Mouse (Mus musculus) urinary bladder, postnatal 36 days (tissue): ENCODE results near the gene Pradc1.
A peak's percentile ranks its signal among the peaks of the same experiment; 100 is the strongest.
"Not testable (repeated sequence)": the region's sequence is repeated elsewhere in the genome, so short reads cannot be mapped to it uniquely, and the experiment has no call there.

Experiments
- DNase-seq, 2 experiments: peaks; one replicate each; pipeline ENCODE4 v3.0.0; 2022; ENCODE audit warnings: low spot score in 2 of 2, mixed read lengths in 1 of 2

The Pradc1 gene

GRCm38 (mm10) chr6:85450697-85451663 lies 790 bp downstream of the Pradc1 start, which contains the start of gene Cct7:
TSS of gene Cct7 (plus strand) at chr6:85451514.
- DNase-seq = peak; percentile 96 to 99

- DNase-seq = not testable (repeated sequence)
Observed at GRCm38 (mm10) chr6:85450140-85450539, 1.6 kb downstream of the Pradc1 start.

- no peak for DNase-seq
Observed at GRCm38 (mm10) chr6:85447351-85447750, 4.4 kb downstream of the Pradc1 start.

GRCm38 (mm10) chr6:85445286-85445685 lies 6.5 kb downstream of the Pradc1 start:
- DNase-seq = no peak

GRCm38 (mm10) chr6:85444266-85444965 lies 7.4 kb downstream of the Pradc1 start:
- no peak for DNase-seq

GRCm38 (mm10) chr6:85443488-85444233 lies 8.1 kb downstream of the Pradc1 start:
- no peak for DNase-seq

GRCm38 (mm10) chr6:85441142-85441541 lies 10.6 kb downstream of the Pradc1 start:
- no peak for DNase-seq

GRCm38 (mm10) chr6:85436631-85437030 lies 15.1 kb downstream of the Pradc1 start:
- no peak for DNase-seq

GRCm38 (mm10) chr6:85436204-85436603 lies 15.6 kb downstream of the Pradc1 start:
- DNase-seq = no peak

- DNase-seq = no peak
Observed at GRCm38 (mm10) chr6:85433865-85434264, 17.9 kb downstream of the Pradc1 start.

GRCm38 (mm10) chr6:85431842-85432431 lies 19.8 kb downstream of the Pradc1 start, which contains the start of gene Smyd5:
TSS of gene Smyd5 (plus strand) at chr6:85431989.
- DNase-seq = peak; percentile 74 to 85

GRCm38 (mm10) chr6:85431274-85431841 lies 20.4 kb downstream of the Pradc1 start:
- DNase-seq = no peak

- no peak for DNase-seq
Observed at GRCm38 (mm10) chr6:85423836-85424379, 27.9 kb downstream of the Pradc1 start, which contains the start of gene Noto. TSS of gene Noto (plus strand) at chr6:85423886.

- no peak for DNase-seq
Observed at GRCm38 (mm10) chr6:85419150-85419549, 32.6 kb downstream of the Pradc1 start.

GRCm38 (mm10) chr6:85415829-85416228 lies 35.9 kb downstream of the Pradc1 start:
- DNase-seq = no peak

GRCm38 (mm10) chr6:85410771-85411273 lies 40.9 kb downstream of the Pradc1 start:
- DNase-seq = peak; percentile 33 to 49

GRCm38 (mm10) chr6:85409003-85409402 lies 42.8 kb downstream of the Pradc1 start:
- no peak for DNase-seq

- DNase-seq = no peak
Observed at GRCm38 (mm10) chr6:85403039-85403438, 48.7 kb downstream of the Pradc1 start.

- DNase-seq = no peak
Observed at GRCm38 (mm10) chr6:85402613-85403012, 49.2 kb downstream of the Pradc1 start.

GRCm38 (mm10) chr6:85399715-85400114 lies 52.1 kb downstream of the Pradc1 start:
- no peak for DNase-seq
